Mouse (Mus musculus) ES-Bruce4 (cell line): ENCODE data around the gene Prkd1.

Experiments
- CTCF ChIP-seq: IDR thresholded peaks from one replicate; pipeline ENCODE4 v1.8.1; 2011; ENCODE audit warnings: low read depth, low read length
- EP300 ChIP-seq: IDR thresholded peaks from 2 replicates; pipeline ENCODE4 v1.6.1; 2011; ENCODE audit warnings: low read depth, low read length; ENCODE audit not compliant: insufficient read depth
- POLR2A ChIP-seq: IDR thresholded peaks from one replicate; pipeline ENCODE4 v1.8.1; 2011; ENCODE audit warnings: low read length; ENCODE audit not compliant: insufficient read depth

- TF ChIP-seq POLR2A (no peak), CTCF (no peak), EP300 (no peak)
Observed at GRCm38 (mm10) chr12:50528633-50529032, 120.3 kb downstream of the Prkd1 start.
